Mouse (Mus musculus): ENCODE results near the gene Serping1.
A peak's percentile ranks its signal among the peaks of the same experiment; 100 is the strongest.
"Not testable (repeated sequence)": the region's sequence is repeated elsewhere in the genome, so short reads cannot be mapped to it uniquely, and the experiment has no call there.

Gene Serping1

DNA sequence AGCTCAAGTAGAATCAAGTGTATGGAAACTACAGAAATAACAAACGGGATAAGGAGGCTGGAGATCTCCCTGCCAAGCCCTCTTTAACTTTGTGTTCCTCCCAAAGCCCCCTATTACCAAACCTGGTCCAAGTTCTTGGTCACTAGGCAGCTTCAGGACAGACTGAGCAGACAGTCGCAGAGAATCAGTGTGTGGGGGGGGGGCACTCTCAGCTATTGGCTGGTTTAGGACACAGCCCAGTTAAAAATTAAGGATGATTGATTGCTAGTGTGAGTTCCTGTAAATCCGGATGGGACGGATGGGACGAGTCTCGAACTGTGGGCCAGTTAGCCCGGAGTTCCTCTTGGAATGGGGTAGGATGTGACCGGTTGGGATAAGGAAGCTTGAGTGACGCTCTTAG is at the start of gene Serping1:
Gene Serping1 (minus strand): TSS at position 204 of the 400 bp plus-strand sequence.
- DNase-seq: peak in 1 of 2 experiments; percentile 30

DNA sequence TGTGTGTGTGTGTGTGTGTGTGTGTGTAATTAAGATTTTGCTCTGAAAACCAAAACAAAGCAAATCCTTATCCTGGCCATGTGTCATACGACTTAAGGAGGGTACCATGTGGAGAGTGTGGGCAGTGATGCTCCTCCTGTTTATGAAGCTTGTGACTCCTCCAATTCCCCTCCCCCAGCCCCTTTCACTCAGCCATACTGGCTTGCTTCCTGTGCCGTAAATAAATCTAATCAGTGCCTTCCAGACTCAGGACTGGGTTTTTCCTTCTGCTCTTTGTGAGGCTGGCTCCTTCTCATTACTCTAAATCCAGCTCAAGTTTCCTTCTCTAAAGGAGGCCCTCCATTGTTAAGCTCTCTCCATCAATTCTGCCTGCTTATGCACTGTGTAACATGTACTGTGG is 48.0 kb upstream of the Serping1 start:
- no peak for DNase-seq

DNA sequence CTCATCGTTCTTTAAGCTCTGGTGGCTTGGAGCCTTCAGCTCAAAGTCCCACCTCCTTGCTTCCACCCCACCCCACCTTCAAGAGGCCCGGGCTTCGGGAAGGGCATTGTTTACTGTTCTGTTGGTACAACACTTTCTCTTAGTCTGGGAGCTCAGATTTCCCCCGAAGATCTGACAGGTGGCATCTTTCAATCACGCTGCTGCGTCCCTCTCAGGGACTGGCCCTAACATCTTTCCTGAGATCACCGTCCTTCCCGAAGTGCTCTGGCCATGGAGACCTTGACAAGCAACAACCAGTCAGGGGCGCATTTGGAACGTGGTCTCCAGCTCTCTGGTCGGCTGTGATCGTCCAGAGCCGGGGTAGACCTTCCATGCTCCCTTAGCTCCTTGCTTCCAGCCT is 47.3 kb upstream of the Serping1 start, which contains the start of gene Smtnl1:
Gene Smtnl1 (minus strand): TSS at position 101 of the 400 bp plus-strand sequence.
- DNase-seq: no peak

DNA sequence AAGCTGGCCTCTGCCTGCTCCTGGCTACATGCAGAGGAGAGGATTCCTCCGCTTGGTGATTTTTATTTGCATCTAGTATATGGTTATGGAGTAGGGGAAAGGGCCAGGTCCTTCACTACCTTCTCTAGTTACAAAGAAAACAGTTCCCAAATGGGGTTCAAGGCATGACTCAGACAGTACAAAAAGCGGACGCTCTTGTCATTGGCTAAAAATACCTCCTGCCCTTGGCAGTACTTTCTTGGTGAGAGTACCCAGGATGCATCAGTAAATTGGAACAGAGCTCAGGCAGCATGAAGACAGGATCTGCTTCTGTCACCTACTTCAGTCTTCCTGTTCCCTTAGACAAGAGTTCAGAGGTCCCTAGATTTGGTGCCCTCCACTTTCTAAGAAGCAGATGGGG is 44.6 kb upstream of the Serping1 start:
- DNase-seq: no peak

DNA sequence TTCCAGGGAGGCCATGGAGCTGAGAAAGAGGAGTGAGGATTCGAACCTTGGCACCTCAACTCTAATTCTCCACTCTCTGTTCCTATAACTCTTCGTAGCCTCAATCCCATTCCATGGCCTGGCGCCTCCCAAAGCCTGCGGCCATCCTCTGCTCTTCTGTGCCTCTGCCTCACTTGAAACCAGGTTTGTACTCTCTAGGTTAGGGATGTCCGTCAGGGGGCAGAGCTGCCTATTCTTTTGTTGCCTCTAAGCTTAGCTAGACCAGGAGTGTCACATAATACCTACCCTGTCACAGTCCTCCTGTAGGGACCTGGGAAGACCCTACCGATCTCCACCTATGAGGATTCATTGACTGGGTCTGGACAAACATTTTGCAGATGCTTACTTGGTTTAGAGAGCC is 37.4 kb upstream of the Serping1 start:
- no peak for DNase-seq

DNA sequence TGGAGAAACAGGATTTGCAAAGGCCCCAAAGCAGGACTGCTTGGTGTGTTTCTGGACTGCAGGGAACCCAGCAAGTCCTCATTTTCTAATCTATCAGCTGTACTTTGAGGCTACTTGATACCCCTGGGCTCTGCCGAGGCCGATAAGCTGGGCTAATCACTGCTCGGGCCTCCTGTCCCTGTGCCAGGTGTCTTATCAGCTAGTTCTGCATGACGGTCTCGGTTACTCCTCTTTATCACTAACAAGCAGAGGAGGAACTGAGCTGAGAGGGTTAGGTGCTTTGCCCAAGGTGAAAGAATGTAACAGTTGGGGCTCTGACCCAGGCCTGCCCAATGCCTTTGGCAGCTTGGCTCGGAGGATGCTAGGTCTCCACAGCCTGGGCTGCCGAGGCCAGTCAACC is 36.6 kb upstream of the Serping1 start:
- DNase-seq: no peak

DNA sequence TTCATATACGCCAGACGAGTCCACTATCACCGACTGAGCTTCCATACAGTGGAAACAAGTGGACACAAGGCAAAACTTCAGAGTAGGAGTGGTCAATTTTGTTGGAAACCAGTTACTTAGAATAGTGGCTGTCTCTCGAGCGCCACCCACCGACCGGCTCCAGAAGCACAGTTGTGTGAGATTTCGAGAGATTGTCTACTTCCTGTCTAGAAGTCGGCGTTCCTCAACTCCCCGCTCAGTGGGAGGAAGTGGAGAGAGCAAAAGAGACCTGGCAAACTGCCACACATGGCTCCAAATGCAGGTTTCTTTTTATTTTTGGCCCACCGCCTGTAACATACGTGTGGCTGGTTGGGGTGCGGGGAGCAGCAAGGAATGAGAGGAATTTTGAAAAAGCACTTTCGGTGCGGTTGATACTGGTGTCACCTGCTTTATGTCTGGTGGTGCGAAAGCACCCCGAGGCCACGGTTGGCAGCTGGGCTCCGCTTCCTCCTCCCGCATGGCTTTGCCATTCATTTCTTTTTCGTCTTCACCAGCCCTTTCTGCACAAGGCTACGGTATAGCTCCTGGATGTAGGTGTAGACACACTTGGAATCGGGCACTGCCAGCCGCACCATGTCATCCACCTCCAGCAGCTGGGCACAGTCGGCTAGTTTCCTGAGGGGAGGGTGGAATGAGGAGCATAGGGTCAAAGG is 35.8 kb upstream of the Serping1 start:
- DNase-seq: peak; percentile 92

DNA sequence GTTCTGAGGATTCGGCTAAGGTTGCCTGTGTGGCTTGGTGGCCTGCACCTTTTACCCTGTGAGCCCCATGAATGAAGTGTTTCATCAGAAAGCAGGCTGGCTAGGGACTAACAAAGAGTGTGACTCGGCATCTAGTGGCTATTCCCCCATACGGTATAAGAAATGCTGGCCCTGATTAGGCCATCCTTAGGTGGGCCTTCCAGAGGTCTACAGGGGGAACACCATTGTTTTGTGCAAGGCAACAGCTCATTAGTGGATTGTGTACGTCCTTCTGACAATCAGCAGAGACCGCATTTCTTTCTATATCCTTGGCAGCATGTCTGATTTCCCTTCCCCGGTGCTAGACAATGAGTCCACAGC is 35.3 kb upstream of the Serping1 start:
- no peak for DNase-seq

DNA sequence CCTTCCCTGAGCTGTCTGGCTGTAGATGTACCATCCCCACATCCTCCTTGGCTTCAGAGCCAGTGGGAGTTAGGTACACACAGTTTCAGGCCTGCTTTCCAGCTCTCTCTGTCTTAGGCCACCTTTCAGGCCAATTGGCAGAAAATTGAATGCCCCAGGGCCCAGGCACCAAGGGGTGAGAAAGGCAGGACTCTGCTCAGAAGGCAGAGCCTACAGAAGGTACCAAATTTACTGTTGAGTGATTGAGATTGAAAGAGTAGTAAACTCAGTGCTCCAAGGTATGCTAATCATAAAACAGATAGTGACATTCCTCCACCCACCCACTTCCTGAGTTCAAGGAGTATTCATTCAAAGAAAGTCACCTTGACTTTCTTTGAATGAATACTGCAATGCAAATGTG is 34.1 kb upstream of the Serping1 start:
- DNase-seq: no peak

DNA sequence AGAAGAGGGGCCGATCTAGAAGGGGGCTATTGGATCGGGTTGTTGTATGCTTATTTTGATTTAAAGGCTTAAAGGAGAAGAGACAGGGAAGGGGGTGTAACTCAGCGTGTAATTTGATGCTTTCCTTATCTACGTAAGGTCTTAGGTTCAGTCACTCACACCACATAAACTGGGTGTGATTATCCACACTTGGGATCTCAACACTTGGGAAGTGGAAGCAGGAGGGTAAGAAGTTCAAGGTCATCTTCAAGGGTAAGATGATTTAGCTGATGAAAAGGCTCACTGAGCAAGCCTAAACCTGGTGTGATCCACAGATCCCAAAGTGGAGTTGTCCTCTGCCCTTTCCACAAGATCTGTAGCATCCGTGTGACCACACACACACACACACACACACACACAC is 31.3 kb upstream of the Serping1 start:
- no peak for DNase-seq

DNA sequence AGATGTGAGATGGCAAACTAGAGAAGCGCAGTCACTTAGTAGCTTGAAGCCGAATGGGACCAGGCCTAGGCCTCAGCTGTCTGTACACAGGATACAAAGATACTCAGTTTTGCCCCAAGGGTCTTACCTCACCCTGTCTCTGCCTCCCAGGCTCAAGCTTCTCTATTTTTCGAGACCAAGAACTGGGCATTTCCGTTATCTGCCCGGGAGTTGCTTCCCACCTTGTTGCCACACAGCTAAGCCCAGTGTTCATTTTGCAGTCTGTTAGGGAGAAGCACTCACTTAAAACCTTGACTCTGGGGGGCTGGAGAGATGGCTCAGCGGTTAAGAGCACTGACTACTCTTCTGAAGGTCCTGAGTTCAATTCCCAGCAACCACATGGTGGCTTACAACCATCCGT is 28.7 kb upstream of the Serping1 start:
- no peak for DNase-seq

DNA sequence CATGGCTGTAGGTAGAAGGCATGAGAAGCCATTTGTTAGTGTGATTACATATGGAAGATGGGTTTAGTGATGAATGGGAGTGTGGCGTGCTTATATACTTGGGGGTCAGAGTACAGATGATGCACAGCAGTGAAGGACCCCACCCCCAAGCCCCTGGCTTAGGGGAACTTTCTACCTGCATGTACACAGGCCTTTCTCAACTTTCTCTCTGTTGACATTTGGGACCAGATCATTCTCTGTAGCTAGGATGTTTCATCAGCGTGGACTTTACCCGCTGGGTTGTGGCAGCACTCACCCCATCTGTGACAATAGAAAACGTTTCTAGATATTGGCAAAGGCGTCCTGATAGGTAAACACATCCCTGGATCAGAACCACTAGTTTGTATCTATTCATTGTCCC is 26.0 kb upstream of the Serping1 start:
- not testable (repeated sequence) for DNase-seq

DNA sequence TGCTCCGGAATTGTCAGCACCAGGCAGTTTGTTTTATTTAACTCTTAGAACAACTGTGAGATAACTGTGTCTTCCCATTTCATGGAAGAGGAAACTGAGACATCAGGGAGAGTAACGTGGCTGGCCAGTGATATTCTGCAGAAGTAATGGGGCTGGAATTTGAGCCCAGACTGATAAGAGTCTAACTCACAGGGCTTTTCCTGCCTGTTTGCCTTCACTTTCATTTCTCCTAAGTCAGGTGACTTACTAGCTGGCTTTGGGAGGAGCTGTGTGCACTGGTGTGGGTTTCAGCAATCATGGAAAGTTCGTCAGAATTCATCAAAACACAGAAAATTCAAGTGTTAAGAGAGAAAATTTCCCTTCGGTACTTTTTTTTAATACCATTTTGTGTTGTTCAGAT is 25.1 kb upstream of the Serping1 start:
- no peak for DNase-seq

DNA sequence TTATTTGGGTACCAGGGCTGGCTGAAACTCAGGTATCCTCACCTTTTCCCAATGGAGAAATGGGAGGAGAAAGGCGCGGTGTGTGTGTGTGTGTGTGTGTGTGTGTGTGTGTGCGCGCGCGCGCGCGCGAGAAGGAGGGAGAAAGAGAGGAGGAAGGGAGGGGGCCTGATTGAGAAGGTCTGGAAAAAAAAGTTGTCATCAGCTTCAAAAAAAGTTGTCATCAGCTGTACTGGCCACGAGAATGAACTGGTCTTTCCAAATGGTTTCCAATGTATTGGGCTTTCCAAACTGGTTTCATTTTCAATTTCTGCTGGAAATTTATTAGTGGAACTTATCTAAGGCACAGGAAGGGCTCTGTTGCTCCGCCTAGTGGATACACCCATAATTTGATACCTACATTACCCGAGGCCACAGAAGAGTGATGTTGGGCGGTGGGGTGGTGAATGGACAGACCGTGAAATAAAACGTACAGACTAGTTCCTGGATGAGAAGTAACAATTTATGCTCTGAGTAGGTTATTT is 23.9 kb upstream of the Serping1 start:
- peak in 1 of 2 experiments; percentile 79 for DNase-seq

DNA sequence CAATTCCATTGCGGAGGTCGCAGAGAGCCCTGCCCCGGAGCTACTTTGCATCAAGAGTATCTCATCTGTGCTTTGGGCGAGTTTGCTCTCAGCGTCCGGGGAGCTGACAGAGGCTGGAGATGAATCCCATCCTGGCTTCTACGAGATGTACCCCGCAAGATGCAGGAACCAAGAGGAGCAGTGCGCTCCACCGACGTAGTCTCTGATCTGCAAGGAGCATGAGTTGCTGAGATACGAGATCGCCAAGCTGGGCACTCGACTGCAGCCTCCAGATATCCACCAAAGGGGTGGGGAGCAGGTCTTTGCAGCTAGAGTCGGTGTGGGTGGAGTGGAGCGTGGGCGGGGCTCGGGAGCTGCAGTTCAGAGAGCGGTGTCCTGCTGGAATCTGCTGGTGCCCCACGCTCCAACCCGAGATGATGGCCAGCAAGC is 23.3 kb upstream of the Serping1 start, which contains the start of gene Ube2l6:
Gene Ube2l6 (plus strand): TSS at position 336 of the 429 bp plus-strand sequence.
- peak; percentile 80 to 84 for DNase-seq

DNA sequence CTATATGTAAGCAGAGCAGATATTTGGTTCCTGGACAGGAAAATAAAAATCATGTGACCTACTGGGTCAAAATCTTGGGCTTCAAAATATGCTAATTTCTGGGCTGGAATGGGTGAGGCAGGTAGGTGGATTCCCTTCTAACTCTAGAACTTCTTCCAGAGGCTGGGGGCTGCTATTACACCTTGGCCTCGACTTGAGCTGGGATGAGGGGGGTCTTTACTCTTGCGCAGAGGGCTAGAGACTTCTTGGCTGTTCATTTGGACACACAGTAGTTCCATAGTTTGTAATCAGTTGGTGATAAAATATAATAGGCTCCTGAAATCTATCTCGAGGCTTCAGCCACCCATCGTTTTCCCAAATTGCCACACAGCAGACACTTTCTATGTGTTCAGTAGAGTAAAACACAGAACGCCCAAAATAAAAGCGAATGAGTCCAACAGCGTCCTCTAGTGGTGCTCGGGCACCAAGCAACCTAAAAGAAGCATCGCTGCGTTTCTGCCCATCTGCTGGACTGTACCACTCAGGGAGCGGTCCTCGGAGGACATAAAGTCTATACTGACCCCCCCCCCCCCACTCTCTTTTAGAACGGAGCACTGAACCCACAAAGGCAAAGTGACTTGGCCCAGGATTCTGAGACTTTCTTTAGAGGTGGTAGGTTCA is 22.7 kb upstream of the Serping1 start:
- peak; percentile 82 to 87 for DNase-seq

DNA sequence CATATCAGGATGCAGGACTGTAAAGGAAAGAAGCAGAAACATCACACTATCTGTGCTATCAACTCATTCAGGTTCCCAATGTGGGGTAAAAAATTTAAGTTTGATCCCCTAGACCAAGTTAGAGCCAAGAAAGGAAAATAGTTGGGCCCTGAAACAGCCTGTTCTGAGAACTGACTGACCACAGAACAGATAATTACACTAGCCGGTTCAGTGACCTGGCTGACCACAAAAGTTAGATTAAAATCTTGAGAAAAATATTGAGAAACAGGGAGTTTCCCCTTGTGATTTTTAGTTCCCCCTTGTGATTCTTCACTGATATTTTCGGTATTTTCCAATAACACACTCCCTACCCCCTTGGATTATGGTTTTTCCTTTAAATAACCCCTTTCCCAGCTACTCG is 18.6 kb upstream of the Serping1 start:
- DNase-seq: no peak

DNA sequence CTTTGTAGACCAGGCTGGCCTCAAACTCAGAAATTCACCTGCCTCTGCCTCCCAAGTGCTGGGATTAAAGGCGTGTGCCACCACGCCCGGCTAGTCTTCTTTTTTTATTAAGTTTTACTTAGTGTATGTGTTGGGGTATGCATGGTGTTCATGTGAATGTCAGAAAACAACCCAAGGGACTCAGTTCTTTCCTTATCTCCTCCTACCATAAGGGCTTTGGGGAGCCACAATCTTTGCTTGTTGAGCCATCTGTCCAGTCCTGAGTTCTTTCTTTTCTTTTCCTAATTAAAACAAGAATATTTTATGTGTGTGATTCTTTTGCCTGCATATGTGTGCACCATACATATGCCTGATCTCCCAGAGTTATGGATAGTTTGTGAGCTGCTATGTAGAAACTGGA is 17.9 kb upstream of the Serping1 start:
- no peak for DNase-seq

DNA sequence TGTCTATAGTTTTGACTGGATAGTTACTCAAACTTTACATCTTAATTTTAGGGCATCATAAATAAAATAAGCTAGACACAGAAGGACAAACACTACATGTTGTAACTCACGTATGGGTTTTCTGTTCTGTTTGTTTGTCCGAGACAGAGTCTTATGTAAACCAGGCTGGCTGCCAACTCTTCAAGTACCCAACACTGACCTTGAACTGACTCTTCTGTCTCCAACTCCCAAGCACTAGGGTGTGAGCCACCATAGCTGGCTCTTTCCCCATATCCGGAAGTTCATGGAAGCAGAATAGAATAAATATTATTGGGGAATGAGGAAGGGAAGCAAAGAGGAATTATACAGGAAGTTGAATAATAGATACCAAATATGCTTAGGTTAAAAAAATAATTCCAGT is 17.3 kb upstream of the Serping1 start:
- no peak for DNase-seq

DNA sequence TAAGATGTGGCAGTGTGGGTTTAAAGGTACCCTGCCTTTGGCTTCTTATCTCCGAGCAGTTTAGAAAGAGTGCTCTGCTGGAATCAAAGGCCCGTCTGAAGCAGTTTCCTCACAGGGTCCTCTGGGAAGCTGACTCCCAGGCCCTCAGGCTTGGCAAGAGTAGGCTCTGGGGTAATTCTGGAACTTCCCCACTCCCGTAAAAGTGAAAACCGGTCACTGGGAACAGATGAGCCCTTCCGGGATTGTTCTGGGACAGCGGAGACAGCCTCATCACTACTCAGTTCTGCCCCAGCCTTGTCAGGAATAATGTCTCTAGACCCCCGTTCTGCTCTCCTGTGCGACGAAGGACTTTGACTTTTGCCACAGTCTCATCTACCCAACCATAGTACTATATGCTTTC is 15.2 kb upstream of the Serping1 start:
- no peak for DNase-seq

DNA sequence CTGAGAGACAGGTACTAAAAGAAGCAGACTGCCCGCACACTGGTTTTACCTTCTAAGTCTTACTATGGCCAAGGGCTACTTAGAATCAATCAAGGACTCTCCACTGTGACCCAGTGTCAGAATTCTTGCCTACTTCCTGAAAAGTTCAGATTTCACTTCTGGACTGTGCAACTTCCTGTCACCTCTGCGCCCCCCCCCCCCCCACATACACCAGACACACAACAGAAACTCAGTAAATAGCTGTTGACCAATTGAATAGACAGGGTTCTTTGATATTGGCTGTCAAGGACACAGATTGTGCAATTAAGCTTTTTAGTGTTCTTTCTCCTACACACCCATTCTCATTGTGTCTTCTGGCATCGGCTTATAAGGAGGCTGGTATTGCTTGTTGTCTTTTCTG is 13.1 kb upstream of the Serping1 start:
- no peak for DNase-seq

DNA sequence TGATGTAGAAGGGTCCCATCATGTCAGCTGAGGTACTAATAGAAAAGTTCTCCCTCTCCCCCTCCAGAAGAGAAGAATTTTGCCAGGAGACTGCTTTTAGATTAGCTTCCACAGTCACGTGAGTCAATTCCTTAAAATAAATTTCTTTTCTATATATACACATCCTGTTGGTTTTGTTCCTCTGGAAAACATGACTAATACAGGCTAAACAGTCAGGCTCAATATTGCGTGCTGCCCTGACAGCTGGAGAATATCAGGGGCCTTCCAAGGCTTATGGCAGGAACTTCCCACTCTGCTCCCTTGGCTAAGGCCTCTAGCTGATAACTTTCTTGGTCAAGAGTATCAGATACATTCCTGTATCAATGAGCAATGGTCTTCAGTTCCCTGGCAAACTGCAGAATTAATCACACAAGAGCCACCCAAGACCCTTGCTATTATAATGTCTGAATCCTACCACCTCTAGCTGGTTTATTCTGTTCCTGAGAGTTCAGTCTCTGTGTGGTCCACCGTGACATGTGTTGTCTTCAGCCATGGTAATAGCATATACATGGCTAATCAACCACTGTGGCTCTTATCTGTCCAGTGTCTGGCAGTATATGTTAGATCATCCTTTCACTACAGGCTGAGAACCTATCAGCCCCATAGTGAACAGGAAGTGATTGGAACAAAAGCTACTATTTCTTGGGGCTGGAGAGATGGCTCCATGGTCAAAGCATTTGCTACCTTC is 8.8 kb upstream of the Serping1 start:
- peak; percentile 35 to 65 for DNase-seq

DNA sequence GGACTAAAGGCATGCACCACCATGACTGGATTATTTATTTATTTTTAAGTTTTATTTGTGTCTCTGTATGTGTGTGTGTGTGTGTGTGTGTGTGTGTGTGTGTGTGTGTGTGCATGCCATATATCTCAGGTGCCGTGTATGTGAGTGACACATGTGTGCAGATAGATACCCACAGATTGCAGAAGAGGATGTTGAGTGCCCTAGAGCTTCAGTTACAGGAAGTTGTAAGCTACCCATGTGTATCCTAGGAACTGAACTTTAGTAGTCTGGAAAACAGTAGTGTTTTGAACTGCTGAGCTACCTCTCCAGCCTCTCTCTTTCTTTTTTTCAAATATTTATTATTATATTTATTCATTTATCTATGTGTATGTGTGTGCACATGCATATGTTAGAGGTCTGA is 8.1 kb upstream of the Serping1 start:
- no peak for DNase-seq

DNA sequence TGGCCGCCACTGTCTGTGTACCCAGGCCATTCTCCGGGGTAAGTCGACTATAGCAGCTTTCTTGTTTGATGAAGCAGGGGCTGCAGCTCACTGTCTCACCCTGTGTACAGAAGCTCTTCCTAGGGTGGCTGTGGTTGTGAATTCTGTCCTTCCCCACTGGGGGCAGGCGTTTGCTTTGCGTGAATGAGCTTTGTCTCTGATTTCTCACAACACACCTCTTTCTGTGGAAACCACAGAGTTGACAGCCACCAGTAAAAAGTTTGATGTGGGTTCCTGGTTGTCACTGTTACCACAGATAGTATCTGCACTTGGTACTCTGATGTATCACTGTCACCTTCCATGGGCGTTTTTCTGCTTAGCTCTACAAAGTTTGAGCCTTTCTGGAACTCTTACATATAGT is 4.0 kb upstream of the Serping1 start:
- peak in 1 of 2 experiments; percentile 27 for DNase-seq
